Mouse (Mus musculus) testis, adult 2 months (tissue): Measurements from ENCODE around the gene Bsn.

Source experiments
- CTCF ChIP-seq: fragments of 200-500 bp; IDR thresholded peaks from 2 replicates; pipeline ENCODE4 v1.5.1; 2012; ENCODE audit warnings: low read depth, mild to moderate bottlenecking, inconsistent platforms, low read length, moderate library complexity; ENCODE audit not compliant: control insufficient read depth, insufficient read depth, insufficient replicate concordance
- POLR2A ChIP-seq: fragments of 200-500 bp; IDR thresholded peaks from 2 replicates; pipeline ENCODE4 v1.6.1; 2012; ENCODE audit warnings: low read depth, mild to moderate bottlenecking, inconsistent platforms, low read length, moderate library complexity; ENCODE audit not compliant: control insufficient read depth

DNA sequence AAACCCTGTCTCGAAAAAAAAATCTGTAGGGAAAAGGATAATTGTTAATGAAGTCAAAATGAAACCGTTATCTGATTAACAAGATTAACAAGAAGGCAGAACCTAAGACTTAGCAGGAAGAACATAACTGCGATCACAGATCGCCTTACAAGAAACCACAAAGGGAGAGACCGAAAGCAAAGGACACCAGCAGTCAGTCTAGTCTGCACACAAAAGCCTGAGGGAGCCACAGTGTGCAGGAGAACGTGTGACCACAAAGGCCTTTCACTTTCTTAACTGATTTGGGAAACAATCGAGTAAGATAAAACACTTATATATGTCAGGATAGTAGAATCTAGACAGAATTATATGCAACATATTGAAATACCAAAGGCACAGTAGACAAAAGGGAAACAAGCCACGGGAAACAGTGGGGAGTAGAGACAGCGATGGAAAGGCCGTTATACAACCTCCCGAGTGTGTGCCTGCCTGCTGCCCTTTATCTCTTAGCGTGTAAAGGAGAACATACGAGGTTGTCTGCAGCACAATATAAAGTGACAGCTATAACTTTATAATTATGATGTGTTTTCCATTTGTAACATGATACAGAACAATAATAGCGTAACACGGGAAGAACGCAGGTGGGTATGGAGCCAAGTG is 26.4 kb downstream of the Bsn start:
- TF ChIP-seq POLR2A: no peak
- no peak for TF ChIP-seq CTCF
